Mouse (Mus musculus) heart, postnatal 25 days (tissue): ENCODE results near the gene Zfp296. TPM values are rescaled to one million over a fixed set of nuclear protein-coding genes. Genes with fewer than 3 reads are reported as not detected.
A peak's percentile ranks its signal among the peaks of the same experiment; 100 is the strongest.
"Not testable (repeated sequence)": the region's sequence is repeated elsewhere in the genome, so short reads cannot be mapped to it uniquely, and the experiment has no call there.

ENCODE experiments used
- DNase-seq: peaks from one replicate; pipeline ENCODE4 v3.0.0; 2022; ENCODE audit warnings: low spot score
- intact Hi-C: fragments of 180-260 bp; cut with DNase I; formaldehyde crosslinking; loops from one replicate; pipeline ENCODE4 v1.15.1; 2025
- total RNA-seq, 2 experiments: library from RNA; stranded (reverse); gene quantifications; 2 replicates each; pipeline ENCODE4 v1.2.3; 2021

Gene Zfp296
- total RNA-seq, 2 experiments from 2014 or later: 0.28 to 0.49 TPM

- intact Hi-C loops: no loop called here
- DNase-seq: no peak
These were observed 26.0 kb downstream of the Zfp296 start for GRCm38 (mm10) chr7:19603055-19603454.

- DNase-seq: peak; percentile 91
- intact Hi-C loops: no loop called here
These were observed 26.9 kb downstream of the Zfp296 start, which contains the start of gene Clasrp for GRCm38 (mm10) chr7:19603849-19604605. TSS of gene Clasrp (minus strand) at chr7:19604486.

- intact Hi-C loops, DNase-seq: not testable (repeated sequence)
These were observed 27.6 kb downstream of the Zfp296 start for GRCm38 (mm10) chr7:19604606-19605214.

- intact Hi-C loops: no loop called here
- no peak for DNase-seq
These were observed 30.2 kb downstream of the Zfp296 start for GRCm38 (mm10) chr7:19607291-19607690.

GRCm38 (mm10) chr7:19609641-19610332 lies 32.7 kb downstream of the Zfp296 start:
- intact Hi-C loops: no loop called here
- DNase-seq: no peak

DNA sequence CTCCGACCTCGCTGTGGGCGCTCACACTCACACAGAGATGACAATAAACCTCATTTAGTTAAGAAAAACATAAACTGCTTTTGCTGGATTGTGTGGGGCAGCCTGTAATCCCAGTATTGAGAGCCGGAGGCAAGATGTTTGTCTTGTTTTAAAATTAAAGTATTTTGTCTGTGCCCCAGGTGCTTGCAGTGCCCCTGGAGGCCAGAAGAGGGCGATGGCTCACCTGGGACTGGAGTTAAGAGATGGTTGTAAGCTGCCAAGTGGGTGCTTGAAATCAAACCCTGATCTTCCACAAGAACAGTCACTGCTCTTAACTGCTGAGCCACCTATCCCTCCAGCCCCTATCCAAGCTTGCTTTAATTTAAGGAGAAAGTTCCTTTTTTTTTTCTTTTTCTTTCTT lies 33.9 kb downstream of the Zfp296 start:
- no peak for DNase-seq
- intact Hi-C loops: no loop called here

GRCm38 (mm10) chr7:19615036-19615577 lies 38.0 kb downstream of the Zfp296 start:
- intact Hi-C loops: no loop called here
- DNase-seq: no peak

- intact Hi-C loops: loop anchor here (1.0 to 2.0 kb wide), 2 partner anchors 114 to 214 kb away; no protein-coding TSS in a partner anchor
- no peak for DNase-seq
These were observed 42.1 kb downstream of the Zfp296 start for GRCm38 (mm10) chr7:19619004-19619801.

DNA sequence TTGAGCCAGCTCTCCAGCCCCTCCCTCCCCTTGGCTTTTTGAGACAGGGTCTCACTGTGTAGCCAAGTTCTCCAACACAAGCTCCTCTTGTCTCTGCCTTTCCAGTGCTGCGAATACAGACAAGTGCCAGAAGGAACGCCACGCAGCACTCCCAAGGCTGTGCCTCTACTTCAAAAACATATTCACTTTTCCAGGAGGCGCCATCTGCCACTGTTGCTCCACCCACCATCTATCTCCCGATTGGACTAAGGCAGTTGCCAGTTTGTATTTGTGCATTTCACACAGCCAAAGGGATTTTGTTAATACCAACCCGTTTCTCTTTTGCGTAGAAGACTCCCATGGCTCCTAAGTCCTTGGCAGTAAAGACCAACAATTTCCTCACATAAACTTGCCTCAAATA lies 43.7 kb downstream of the Zfp296 start:
- DNase-seq: no peak
- intact Hi-C loops: no loop called here

DNA sequence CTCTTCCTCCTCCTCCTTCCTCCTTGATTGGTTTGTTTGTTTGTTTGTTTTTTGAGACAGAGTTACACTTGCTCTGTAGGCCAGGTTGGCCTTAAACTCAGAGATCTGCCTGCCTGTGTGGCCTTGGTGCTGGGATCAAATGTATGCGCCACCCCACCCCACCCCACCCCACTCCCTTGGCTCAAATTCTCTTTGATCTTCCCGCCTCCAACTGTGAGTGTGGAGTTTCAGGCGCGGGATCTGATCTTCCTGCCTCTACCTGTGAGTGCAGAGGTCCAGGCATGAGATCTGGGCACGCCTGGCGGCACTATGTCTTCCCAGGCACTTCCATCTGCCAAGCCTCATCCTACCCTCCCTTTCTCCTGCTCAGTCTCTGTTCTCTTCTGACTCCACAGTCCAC lies 45.2 kb downstream of the Zfp296 start:
- intact Hi-C loops: no loop called here

GRCm38 (mm10) chr7:19623433-19623832 lies 46.3 kb downstream of the Zfp296 start:
- no peak for DNase-seq
- intact Hi-C loops: no loop called here

More for the DNA sequence above, 45.2 kb downstream of the Zfp296 start:
- DNase-seq: no peak

DNA sequence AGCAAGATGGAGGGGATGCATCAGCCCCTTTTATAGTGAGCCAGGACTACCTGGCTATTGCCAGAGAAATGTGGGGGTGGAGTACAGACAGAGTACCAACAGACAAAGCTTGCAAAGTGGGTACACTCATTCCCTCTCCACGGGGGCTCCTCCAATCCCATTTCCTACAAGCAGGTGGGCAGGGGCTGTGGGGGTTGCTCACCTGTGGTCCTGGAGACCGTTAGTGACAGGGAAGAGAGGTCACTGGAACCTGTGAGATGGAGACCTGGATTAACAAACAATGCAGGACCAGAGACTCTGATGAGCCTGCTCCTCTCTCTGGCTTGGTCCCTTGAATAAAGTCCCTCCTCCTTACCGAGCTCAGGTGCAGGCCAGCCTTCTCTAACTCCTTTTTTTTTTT lies 50.6 kb downstream of the Zfp296 start:
- intact Hi-C loops: no loop called here
- DNase-seq: no peak

DNA sequence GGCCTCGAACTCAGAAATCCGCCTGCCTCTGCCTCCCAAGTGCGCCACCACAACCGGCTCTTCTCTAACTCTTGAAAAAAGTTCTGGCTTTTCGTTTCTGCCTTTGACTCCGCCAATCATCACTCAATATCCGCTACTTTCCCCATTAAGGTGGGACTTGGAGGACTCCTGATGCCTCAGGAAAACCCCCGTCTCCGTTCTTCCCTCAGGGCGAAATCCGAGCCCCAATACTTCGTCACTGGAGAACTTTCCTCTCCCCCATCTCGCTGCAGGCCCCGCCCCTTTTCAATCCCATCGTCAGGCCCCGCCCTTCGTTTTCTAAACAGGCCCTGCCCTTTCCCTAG lies 51.1 kb downstream of the Zfp296 start:
- intact Hi-C loops: no loop called here
- no peak for DNase-seq

GRCm38 (mm10) chr7:19628536-19629360 lies 51.7 kb downstream of the Zfp296 start:
- DNase-seq: peak; percentile 93
- intact Hi-C loops: no loop called here

DNA sequence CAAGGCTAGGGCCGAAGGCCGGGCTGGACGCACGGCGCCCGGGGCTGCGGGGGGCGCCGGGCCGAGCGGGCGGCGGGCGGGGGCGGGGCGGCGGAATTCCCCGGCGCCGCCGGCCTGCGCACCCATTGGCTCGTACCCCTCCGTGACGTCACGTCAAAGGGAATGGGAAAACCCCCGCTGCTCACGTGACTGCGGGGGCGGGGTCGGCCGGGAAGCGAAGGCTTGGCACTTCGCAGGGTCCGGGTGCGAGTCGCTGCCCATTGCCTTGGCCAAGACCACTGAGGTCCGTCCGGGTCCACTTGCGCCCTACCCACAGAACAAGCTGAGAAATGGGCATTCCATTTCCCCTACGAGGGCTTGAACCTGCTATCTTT lies 52.3 kb downstream of the Zfp296 start, which contains the start of gene Relb:
Gene Relb (minus strand): TSS at position 78 of the 374 bp plus-strand sequence.
- intact Hi-C loops: no loop called here
- DNase-seq: peak; percentile 75
